Mouse (Mus musculus) MEL (cell line): ENCODE measurements around the gene Kcnj3. TPM values are rescaled to one million over a fixed set of nuclear protein-coding genes. Genes with fewer than 3 reads are reported as not detected.
A peak's percentile ranks its signal among the peaks of the same experiment; 100 is the strongest.

Experiments
- DNase-seq: peaks from one replicate; pipeline ENCODE4 v3.0.0; 2011; ENCODE audit warnings: low read depth, low spot score
- H3K27ac ChIP-seq: 2 replicates; pipeline ENCODE4 v1.5.1; 2012; ENCODE audit warnings: low read depth, mild to moderate bottlenecking, control low read depth, low read length, moderate library complexity; ENCODE audit not compliant: control insufficient read depth
- H3K27me3 ChIP-seq, 2 experiments: fragments of 150-350 bp in 1 of 2; sonication (generic) in 1 of 2; 2 replicates each; pipeline ENCODE4 v1.6.1; 2012; ENCODE audit warnings: low read length in 2 of 2, mild to moderate bottlenecking in 2 of 2, improper control_type of control experiment in 1 of 2, moderate library complexity in 1 of 2; ENCODE audit not compliant: insufficient read depth in 2 of 2, control insufficient read depth in 1 of 2
- H3K36me3 ChIP-seq, 2 experiments: 2 replicates each; pipeline ENCODE4 v1.6.1; 2012 to 2014; ENCODE audit warnings: low read length in 2 of 2, improper control_type of control experiment in 1 of 2, inconsistent platforms in 1 of 2, mild to moderate bottlenecking in 1 of 2; ENCODE audit not compliant: insufficient read depth in 2 of 2, control insufficient read depth in 1 of 2
- H3K4me1 ChIP-seq, 2 experiments: fragments of 150-350 bp in 1 of 2; sonication (generic) in 1 of 2; 2 replicates each; pipeline ENCODE4 v1.6.1; 2012; ENCODE audit warnings: low read length in 2 of 2, improper control_type of control experiment in 1 of 2, mild to moderate bottlenecking in 1 of 2; ENCODE audit not compliant: insufficient read depth in 2 of 2, control insufficient read depth in 1 of 2
- H3K4me3 ChIP-seq, 2 experiments: fragments of 150-350 bp in 1 of 2; sonication (generic) in 1 of 2; 2 replicates each; pipeline ENCODE4 v1.5.1; 2012; ENCODE audit warnings: low read depth in 2 of 2, low read length in 2 of 2, mild to moderate bottlenecking in 2 of 2, moderate library complexity in 2 of 2, control low read depth in 1 of 2, improper control_type of control experiment in 1 of 2; ENCODE audit not compliant: control insufficient read depth in 1 of 2, insufficient read depth in 1 of 2
- H3K79me2 ChIP-seq: 2 replicates; pipeline ENCODE4 v1.6.1; 2012; ENCODE audit warnings: mild to moderate bottlenecking, low read length, moderate library complexity; ENCODE audit not compliant: control insufficient read depth, poor library complexity, insufficient read depth
- H3K9ac ChIP-seq: 2 replicates; pipeline ENCODE4 v1.6.1; 2012; ENCODE audit warnings: low read depth, mild to moderate bottlenecking, control low read depth, low read length, moderate library complexity; ENCODE audit not compliant: control insufficient read depth, poor library complexity, severe bottlenecking
- H3K9me3 ChIP-seq: fragments of 150-350 bp; sonication (generic); replicated peaks from 2 replicates; pipeline ENCODE4 v1.6.1; 2012; ENCODE audit warnings: mild to moderate bottlenecking, low read length, improper control_type of control experiment, moderate library complexity; ENCODE audit not compliant: insufficient read depth
- CHD1 ChIP-seq: IDR thresholded peaks from 2 replicates; pipeline ENCODE4 v1.6.1; 2012; ENCODE audit warnings: low read depth, mild to moderate bottlenecking, inconsistent platforms, low read length, improper control_type of control experiment
- E2F4 ChIP-seq: IDR thresholded peaks from 2 replicates; pipeline ENCODE4 v1.6.1; 2011; ENCODE audit warnings: low read depth, low read length, improper control_type of control experiment, borderline replicate concordance
- ELF1 ChIP-seq: IDR thresholded peaks from 2 replicates; pipeline ENCODE4 v1.6.1; 2014; ENCODE audit warnings: low read depth, mild to moderate bottlenecking, inconsistent platforms, low read length, improper control_type of control experiment, moderate library complexity
- EP300 ChIP-seq, 2 experiments: IDR thresholded peaks; 2 replicates each; pipeline ENCODE4 v1.6.1; 2011; ENCODE audit warnings: improper control_type of control experiment in 2 of 2, low read length in 2 of 2, low read depth in 1 of 2, mild to moderate bottlenecking in 1 of 2
- ETS1 ChIP-seq: IDR thresholded peaks from 2 replicates; pipeline ENCODE4 v1.6.1; 2012; ENCODE audit warnings: low read depth, mild to moderate bottlenecking, inconsistent platforms, low read length, improper control_type of control experiment, moderate library complexity
- GATA1 ChIP-seq: IDR thresholded peaks from 2 replicates; pipeline ENCODE4 v1.6.1; 2011; ENCODE audit warnings: low read depth, low read length, improper control_type of control experiment
- JUND ChIP-seq: IDR thresholded peaks from 2 replicates; pipeline ENCODE4 v1.6.1; 2011; ENCODE audit warnings: low read depth, mild to moderate bottlenecking, improper control_type of control experiment, low read length
- MEF2A ChIP-seq: IDR thresholded peaks from 2 replicates; pipeline ENCODE4 v1.6.1; 2014; ENCODE audit warnings: low read depth, mild to moderate bottlenecking, inconsistent platforms, low read length, improper control_type of control experiment; ENCODE audit not compliant: poor library complexity, insufficient replicate concordance, severe bottlenecking; ENCODE audit errors: extremely low read depth
- MXI1 ChIP-seq: IDR thresholded peaks from 2 replicates; pipeline ENCODE4 v1.6.1; 2011; ENCODE audit warnings: mild to moderate bottlenecking, low read depth, low read length, improper control_type of control experiment
- MYB ChIP-seq: IDR thresholded peaks from 2 replicates; pipeline ENCODE4 v1.6.1; 2011; ENCODE audit warnings: mild to moderate bottlenecking, low read depth, low read length, improper control_type of control experiment
- NELFE ChIP-seq: IDR thresholded peaks from 2 replicates; pipeline ENCODE4 v1.6.1; 2011; ENCODE audit warnings: low read depth, low read length, improper control_type of control experiment
- NRF1 ChIP-seq: IDR thresholded peaks from 2 replicates; pipeline ENCODE4 v1.6.1; 2014; ENCODE audit warnings: low read depth, mild to moderate bottlenecking, inconsistent platforms, low read length, improper control_type of control experiment, moderate library complexity; ENCODE audit not compliant: poor library complexity, insufficient read depth, severe bottlenecking
- POLR2AphosphoS5 ChIP-seq: IDR thresholded peaks from 2 replicates; pipeline ENCODE4 v1.6.1; 2012; ENCODE audit warnings: low read depth, borderline replicate concordance, mild to moderate bottlenecking, inconsistent platforms, low read length, moderate library complexity, mixed read lengths
- ZKSCAN1 ChIP-seq: IDR thresholded peaks from 2 replicates; pipeline ENCODE4 v1.6.1; 2012; ENCODE audit warnings: low read depth, mild to moderate bottlenecking, inconsistent platforms, low read length, improper control_type of control experiment, moderate library complexity
- ZMIZ1 ChIP-seq: IDR thresholded peaks from 2 replicates; pipeline ENCODE4 v1.6.1; 2012; ENCODE audit warnings: low read depth, mild to moderate bottlenecking, inconsistent platforms, low read length, improper control_type of control experiment, moderate library complexity
- ZNF384 ChIP-seq: IDR thresholded peaks from 2 replicates; pipeline ENCODE4 v1.6.1; 2012; ENCODE audit warnings: low read depth, mild to moderate bottlenecking, inconsistent platforms, low read length, improper control_type of control experiment
- polyA plus RNA-seq, 2 experiments: library from polyadenylated mRNA; stranded (reverse) in 1 of 2; unstranded in 1 of 2; fragments of >175 nt in 1 of 2; fragments of >200 nt in 1 of 2; gene quantifications; 2 replicates each; pipeline versions ENCODE4 v1.2.1 to v1.2.4; 2012; ENCODE audit warnings: low replicate concordance in 2 of 2, low read depth in 1 of 2; ENCODE audit not compliant: insufficient read length in 2 of 2, insufficient read depth in 1 of 2, missing spikeins in 1 of 2
- total RNA-seq: library from RNA; depleted of rRNA; stranded (reverse); fragments of 300-350 nt; gene quantifications from 2 replicates; pipeline ENCODE4 v1.2.3, GENCODE M21; 2012

Gene Kcnj3
- total and polyA plus RNA-seq, 3 experiments: not detected

GRCm38 (mm10) chr2:55442006-55442405 is 6.2 kb downstream of the Kcnj3 start:
- peak; percentile 1 for DNase-seq
- Histone ChIP-seq H3K36me3 (no peaks in the 10 kb centered on the region), H3K9ac (no peak overlapping the region), H3K79me2 (no peaks in the 10 kb centered on the region), H3K9me3 (no peaks in the 10 kb centered on the region), H3K27ac (no peak overlapping the region), H3K4me1 (no peaks in the 10 kb centered on the region), H3K27me3 (no peaks in the 10 kb centered on the region), H3K4me3 (no peak overlapping the region)
- TF ChIP-seq MYB (no peak), E2F4 (no peak), ETS1 (no peak), CHD1 (no peak), MXI1 (no peak), JUND (no peak)

DNA sequence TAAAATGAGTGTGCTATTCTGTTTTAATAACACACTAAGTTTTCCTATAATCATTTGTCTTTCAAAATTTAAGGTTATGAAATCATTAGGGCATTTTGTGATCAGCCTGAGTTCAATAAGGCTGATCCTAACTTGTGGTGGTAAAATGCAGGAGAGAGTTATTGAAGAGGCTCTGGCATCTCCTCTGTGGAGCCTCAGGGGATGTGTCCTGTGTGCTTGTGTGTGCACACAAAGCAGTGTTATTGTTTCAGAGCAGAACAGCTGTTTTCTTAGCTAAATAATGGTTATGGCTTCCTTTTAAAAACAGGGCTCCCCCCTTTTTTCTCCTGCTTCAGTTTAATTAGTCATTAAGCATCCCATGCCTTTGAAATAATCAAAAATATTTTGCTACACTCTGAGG is 11.5 kb downstream of the Kcnj3 start:
- no peak for DNase-seq
- Histone ChIP-seq H3K4me1 (no peaks in the 10 kb centered on the region), H3K9ac (no peak overlapping the region), H3K36me3 (no peaks in the 10 kb centered on the region), H3K27ac (no peak overlapping the region), H3K27me3 (no peaks in the 10 kb centered on the region), H3K79me2 (no peaks in the 10 kb centered on the region), H3K4me3 (no peak overlapping the region), H3K9me3 (no peaks in the 10 kb centered on the region)
- TF ChIP-seq GATA1: no peak
- no peak for TF ChIP-seq MEF2A
- TF ChIP-seq ZMIZ1: no peak
- TF ChIP-seq EP300 (IDR thresholded peaks at IDR 0.05; ENCODE audit: low read depth in 1 of 2, low read length in 2 of 2): no peak
- no peak for TF ChIP-seq POLR2AphosphoS5
- TF ChIP-seq ZNF384: no peak
- no peak for TF ChIP-seq NRF1
- TF ChIP-seq ZKSCAN1: no peak
- no peak for TF ChIP-seq CHD1
- no peak for TF ChIP-seq MXI1
- no peak for TF ChIP-seq NELFE

DNA sequence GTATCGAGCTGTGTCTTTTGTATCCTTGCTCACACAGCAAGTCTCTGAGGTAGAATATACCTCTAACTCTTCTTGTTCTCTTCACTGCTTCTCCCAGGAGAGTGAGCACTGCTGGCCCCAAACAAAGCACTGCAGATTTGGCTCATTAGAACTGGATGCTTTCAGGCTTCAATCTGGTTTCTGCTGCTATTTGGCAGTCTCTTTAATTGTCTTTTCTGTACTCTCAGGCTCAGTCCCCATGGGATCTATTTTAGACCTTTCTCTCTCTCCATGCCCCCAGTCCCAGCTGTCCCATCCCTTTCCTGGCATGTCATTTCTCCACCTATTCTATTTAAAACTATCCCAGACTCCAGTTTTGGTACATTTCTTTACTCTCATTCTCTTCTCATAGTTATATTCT is 15.0 kb downstream of the Kcnj3 start:
- no peaks in the 10 kb centered on the region for H3K9me3 ChIP-seq
- no peaks in the 10 kb centered on the region for H3K79me2 ChIP-seq
- TF ChIP-seq ELF1 (no peak), JUND (no peak)
- no peaks in the 10 kb centered on the region for H3K4me1 ChIP-seq
- no peak for DNase-seq
- no peaks in the 10 kb centered on the region for H3K36me3 ChIP-seq
- H3K27me3 ChIP-seq: no peaks in the 10 kb centered on the region
- H3K27ac ChIP-seq: no peak overlapping the region
- H3K9ac ChIP-seq: no peak overlapping the region
- no peak overlapping the region for H3K4me3 ChIP-seq
